Mouse (Mus musculus) limb, embryonic 14.5 days (tissue): Measurements from ENCODE around the gene Kif26b. TPM values are rescaled to one million over a fixed set of nuclear protein-coding genes. Genes with fewer than 3 reads are reported as not detected.
A peak's percentile ranks its signal among the peaks of the same experiment; 100 is the strongest.

Experiments
- ATAC-seq: fragments of 200-750 bp; cut with Nextera tagmentation; 2 replicates; pipeline ENCODE4 v1.8.0; 2017; ENCODE audit warnings: low read depth, moderate number of reproducible peaks, moderate TSS enrichment; ENCODE audit not compliant: low FRiP score
- DNase-seq: peaks from one replicate; pipeline ENCODE4 v3.0.0-alpha.2; 2015; ENCODE audit warnings: low spot score
- H3K27ac ChIP-seq: fragments of 300-500 bp; sonication (generic); replicated peaks from 2 replicates; pipeline ENCODE4 v1.5.1; 2014; ENCODE audit warnings: low read depth, mild to moderate bottlenecking, low read length, moderate library complexity, mixed read lengths
- H3K27me3 ChIP-seq: fragments of 300-500 bp; sonication (generic); 2 replicates; pipeline ENCODE4 v1.6.1; 2014; ENCODE audit warnings: low read length, mixed read lengths; ENCODE audit not compliant: control insufficient read depth, insufficient read depth
- H3K36me3 ChIP-seq: fragments of 300-500 bp; sonication (generic); 2 replicates; pipeline ENCODE4 v1.6.1; 2014; ENCODE audit warnings: mild to moderate bottlenecking, low read length, moderate library complexity, mixed read lengths; ENCODE audit not compliant: control insufficient read depth, insufficient read depth
- H3K4me1 ChIP-seq: fragments of 300-500 bp; sonication (generic); 2 replicates; pipeline ENCODE4 v1.6.1; 2014; ENCODE audit warnings: antibody characterized with exemption, low read length, mixed read lengths; ENCODE audit not compliant: control insufficient read depth, insufficient read depth
- H3K4me2 ChIP-seq: fragments of 300-500 bp; sonication (generic); replicated peaks from 2 replicates; pipeline ENCODE4 v1.6.1; 2014; ENCODE audit warnings: low read depth, mild to moderate bottlenecking, low read length, moderate library complexity; ENCODE audit not compliant: severe bottlenecking
- H3K4me3 ChIP-seq: fragments of 300-500 bp; sonication (generic); replicated peaks from 2 replicates; pipeline ENCODE4 v1.5.1; 2014; ENCODE audit warnings: low read length
- H3K9ac ChIP-seq: fragments of 300-500 bp; sonication (generic); 2 replicates; pipeline ENCODE4 v1.6.1; 2014; ENCODE audit warnings: mild to moderate bottlenecking, low read depth, low read length, moderate library complexity; ENCODE audit not compliant: severe bottlenecking
- H3K9me3 ChIP-seq: fragments of 300-500 bp; sonication (generic); 2 replicates; pipeline ENCODE4 v1.6.1; 2016; ENCODE audit warnings: low read length; ENCODE audit not compliant: control insufficient read depth
- POLR2A ChIP-seq: fragments of 200-500 bp; IDR thresholded peaks from 2 replicates; pipeline ENCODE4 v1.8.0; 2012; ENCODE audit warnings: inconsistent platforms, mild to moderate bottlenecking, moderate library complexity, borderline replicate concordance; ENCODE audit not compliant: insufficient read depth, insufficient read length; ENCODE audit errors: extremely low read depth
- WGBS: fragments of 180-500 bp; shearing (Covaris S2); extraction: QIAGEN DNeasy Blood & Tissue Kit; methylation state at CpG from one replicate; pipeline ENCODE4 v1.1.7; 2014; 5-methylcytosine and 5-hydroxymethylcytosine counted together
- polyA plus RNA-seq, 2 experiments: library from polyadenylated mRNA; depleted of rRNA in 1 of 2; stranded (reverse) in 1 of 2; unstranded in 1 of 2; fragments of >200 nt; fragmentation: Nextera tagmentation in 1 of 2; extraction: Ambion mirVana in 1 of 2; gene quantifications; 2 replicates each; pipeline versions ENCODE4 v1.2.1 to v1.2.3; 2012 to 2014

Kif26b gene
- polyA plus RNA-seq, 2 experiments = 8.7 to 8.8 TPM

DNA sequence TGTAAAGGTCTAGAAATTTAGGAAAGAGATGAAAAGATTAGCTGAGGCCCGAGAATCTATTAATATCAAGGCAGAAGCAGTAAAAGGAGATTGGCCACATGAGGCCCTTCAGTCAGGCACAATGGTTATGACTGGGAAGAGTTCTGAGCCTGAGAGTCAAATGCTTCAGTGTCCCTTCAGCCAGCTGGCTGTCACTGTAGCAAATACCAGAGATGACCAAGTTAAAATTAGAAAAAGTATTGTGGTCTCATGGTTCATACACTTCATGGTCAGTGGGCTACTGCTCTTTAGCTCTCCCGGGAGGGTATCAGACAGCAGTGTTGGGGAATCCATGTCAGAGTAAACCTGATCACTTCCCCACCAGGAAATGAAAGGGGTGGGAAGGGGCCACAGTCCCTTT lies 144.6 kb downstream of the Kif26b start:
- no peak for DNase-seq
- 50% methylated on average over 2 of the region's 2 CpGs for WGBS
- Histone ChIP-seq H3K9ac (no peak overlapping the region), H3K4me1 (peaks cover 15% of the 10 kb centered on the region), H3K36me3 (no peaks in the 10 kb centered on the region), H3K9me3 (no peaks in the 10 kb centered on the region), H3K4me2 (no peak overlapping the region), H3K4me3 (no peak overlapping the region), H3K27ac (no peak overlapping the region), H3K27me3 (no peaks in the 10 kb centered on the region)
- ATAC-seq = no peak
- TF ChIP-seq POLR2A = no peak

DNA sequence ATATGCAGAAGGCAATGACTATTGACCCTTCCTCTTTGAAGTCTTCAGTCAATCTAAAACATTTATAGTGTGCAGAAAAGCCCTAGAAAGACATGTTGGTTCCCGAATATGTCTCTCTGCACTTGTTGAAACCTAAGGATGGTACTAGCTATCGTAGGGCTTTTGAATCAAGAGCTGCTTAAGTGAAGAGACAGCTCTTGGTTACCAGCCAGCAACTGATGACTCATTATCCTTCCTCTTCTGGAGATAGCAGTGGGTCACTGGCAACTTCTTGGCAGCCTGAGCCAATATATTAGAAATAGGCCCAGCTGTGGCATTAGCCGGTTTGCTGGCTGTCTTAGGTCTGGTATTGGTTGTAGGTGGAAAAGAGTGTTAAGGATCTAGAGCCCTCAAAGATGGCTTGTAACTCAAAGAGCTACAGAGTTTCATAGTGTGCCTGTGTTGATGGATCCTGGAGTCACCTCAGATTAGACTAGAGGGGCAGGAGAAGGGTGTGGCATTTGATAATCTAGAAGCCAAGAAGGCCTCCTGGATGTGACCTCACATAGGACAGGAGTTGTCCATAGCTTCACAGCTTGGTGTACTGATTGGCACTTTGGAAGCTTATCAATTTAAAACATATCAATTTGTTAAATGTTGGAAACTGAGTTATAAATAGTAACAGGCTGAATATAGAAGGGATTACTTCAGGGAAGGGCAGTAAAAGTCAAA lies 146.8 kb downstream of the Kif26b start:
- Histone ChIP-seq H3K36me3 (0 out of 2 replicates have a peak, but pooled peaks cover 5% of the 10 kb centered on the region), H3K27ac (no peak overlapping the region), H3K9ac (no peak overlapping the region), H3K4me2 (no peak overlapping the region), H3K4me1 (peaks cover 15% of the 10 kb centered on the region), H3K4me3 (no peak overlapping the region), H3K27me3 (no peaks in the 10 kb centered on the region), H3K9me3 (no peaks in the 10 kb centered on the region)
- ATAC-seq = no peak
- WGBS = 89% methylated on average over 3 of the region's 3 CpGs
- TF ChIP-seq POLR2A = no peak
- DNase-seq = no peak

DNA sequence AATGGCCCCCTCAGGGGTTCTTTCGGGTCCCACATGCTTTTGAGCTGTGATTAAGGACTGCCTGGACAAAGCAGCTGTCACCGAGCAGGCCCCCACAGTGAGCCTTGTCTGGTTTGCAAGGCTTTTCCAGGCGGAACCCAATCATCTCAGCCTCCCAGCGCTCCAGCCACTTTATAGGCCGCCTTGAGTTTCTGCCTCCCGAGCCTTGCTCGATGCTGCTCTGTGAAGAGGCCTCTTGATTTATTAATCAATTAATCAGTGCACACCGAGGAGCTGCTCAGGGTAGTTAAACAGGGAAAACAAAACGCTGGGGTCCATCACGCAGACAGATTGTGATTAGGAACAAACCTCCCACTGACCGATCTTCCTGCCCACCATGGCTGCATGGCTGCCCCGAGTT lies 148.2 kb downstream of the Kif26b start:
- Histone ChIP-seq H3K9me3 (no peaks in the 10 kb centered on the region), H3K27me3 (no peaks in the 10 kb centered on the region), H3K9ac (no peak overlapping the region), H3K4me2 (no peak overlapping the region), H3K4me3 (no peak overlapping the region), H3K36me3 (0 out of 2 replicates have a peak, but pooled peaks cover 5% of the 10 kb centered on the region), H3K27ac (no peak overlapping the region), H3K4me1 (peaks cover 15% of the 10 kb centered on the region)
- no peak for DNase-seq
- no peak for ATAC-seq
- WGBS = 22% methylated on average over 12 of the region's 12 CpGs
- TF ChIP-seq POLR2A = no peak

DNA sequence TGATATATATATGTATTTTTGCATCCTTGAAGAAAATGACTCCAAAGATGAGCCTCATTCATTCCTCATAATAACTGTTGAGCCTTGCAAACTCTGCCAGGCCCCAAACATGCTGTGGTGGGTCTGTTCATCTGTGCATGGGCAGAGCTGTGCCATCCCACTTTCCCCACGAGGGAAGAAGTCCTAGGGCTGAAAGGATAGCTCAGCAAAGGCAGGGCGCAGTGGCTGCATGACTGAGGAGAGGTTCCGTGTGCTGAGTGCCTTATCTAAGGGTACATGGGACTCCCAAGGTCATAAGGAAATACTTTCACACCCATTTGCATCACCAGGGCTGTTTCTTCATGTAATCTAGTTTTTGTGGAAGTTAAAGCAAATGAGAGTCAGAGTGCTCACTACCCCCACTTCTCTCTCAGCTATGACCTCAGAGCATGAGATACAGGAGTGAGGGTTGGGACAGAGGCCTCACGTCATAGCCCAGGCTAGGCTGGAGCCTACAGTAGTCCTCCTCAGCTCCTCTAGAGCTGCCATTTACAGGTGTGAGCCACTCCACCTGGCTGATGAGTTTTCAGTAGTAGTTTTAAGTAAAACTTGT lies 148.8 kb downstream of the Kif26b start:
- no peak for TF ChIP-seq POLR2A

DNA sequence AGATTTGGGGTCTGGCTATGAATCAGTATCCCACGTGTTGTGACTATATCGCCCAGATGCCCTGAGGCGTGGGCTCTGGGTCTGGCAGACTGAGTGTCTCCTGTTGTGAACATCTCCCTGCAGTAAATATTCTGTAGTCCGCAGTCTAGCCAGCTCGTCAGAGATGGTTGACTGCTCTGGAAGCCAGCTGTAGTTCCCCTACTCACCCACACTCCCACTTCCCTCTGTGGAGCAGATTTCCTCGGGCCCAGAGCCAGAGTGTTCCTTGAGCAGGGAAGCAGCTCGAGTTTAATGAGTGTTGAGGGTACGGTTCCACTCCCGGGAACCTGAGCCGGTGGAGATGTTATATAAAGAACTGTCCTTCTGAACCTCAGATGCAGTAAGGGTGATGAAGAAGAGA lies 154.7 kb downstream of the Kif26b start:
- no peak for TF ChIP-seq POLR2A
- 23% methylated on average over 10 of the region's 10 CpGs for WGBS
- Histone ChIP-seq H3K36me3 (0 out of 2 replicates have a peak, but pooled peaks cover 5% of the 10 kb centered on the region), H3K9me3 (no peaks in the 10 kb centered on the region), H3K9ac (no peak overlapping the region), H3K4me2 (no peak overlapping the region), H3K4me3 (no peak overlapping the region), H3K27ac (no peak overlapping the region), H3K27me3 (no peaks in the 10 kb centered on the region), H3K4me1 (peaks cover 7% of the 10 kb centered on the region)
- ATAC-seq = peak; percentile 47; the same call in 1 of the 2 replicates
- no peak for DNase-seq

More for the DNA sequence above, 148.8 kb downstream of the Kif26b start:
- H3K4me2 ChIP-seq = no peak overlapping the region
- no peak overlapping the region for H3K4me3 ChIP-seq
- no peaks in the 10 kb centered on the region for H3K27me3 ChIP-seq
- DNase-seq = no peak
- H3K4me1 ChIP-seq = peaks cover 12% of the 10 kb centered on the region
- H3K9me3 ChIP-seq = no peaks in the 10 kb centered on the region
- H3K9ac ChIP-seq = no peak overlapping the region
- H3K36me3 ChIP-seq = 0 out of 2 replicates have a peak, but pooled peaks cover 5% of the 10 kb centered on the region
- ATAC-seq = no peak
- WGBS = 74% methylated on average over 4 of the region's 4 CpGs
- H3K27ac ChIP-seq = no peak overlapping the region
